Mouse (Mus musculus) olfactory bulb, adult 2 months (tissue): ENCODE results near the gene Sptbn1. TPM values are rescaled to one million over a fixed set of nuclear protein-coding genes. Genes with fewer than 3 reads are reported as not detected.
A peak's percentile ranks its signal among the peaks of the same experiment; 100 is the strongest.

ENCODE experiments used
- H3K27ac ChIP-seq: fragments of 200-500 bp; 2 replicates; pipeline ENCODE4 v1.5.1; 2012; ENCODE audit warnings: low read depth, low read length; ENCODE audit not compliant: insufficient read depth
- H3K4me1 ChIP-seq: fragments of 200-500 bp; 2 replicates; pipeline ENCODE4 v1.6.1; 2012; ENCODE audit warnings: low read length; ENCODE audit not compliant: control insufficient read depth, insufficient read depth
- H3K4me3 ChIP-seq: fragments of 200-500 bp; 2 replicates; pipeline ENCODE4 v1.5.1; 2012; ENCODE audit warnings: mild to moderate bottlenecking, low read depth, low read length, moderate library complexity; ENCODE audit not compliant: insufficient read depth
- CTCF ChIP-seq: fragments of 200-500 bp; IDR thresholded peaks from 2 replicates; pipeline ENCODE4 v1.5.1; 2012; ENCODE audit warnings: low read depth, mild to moderate bottlenecking, low read length, moderate library complexity; ENCODE audit not compliant: insufficient read depth
- POLR2A ChIP-seq: fragments of 200-500 bp; IDR thresholded peaks from 2 replicates; pipeline ENCODE4 v1.6.1; 2012; ENCODE audit warnings: mild to moderate bottlenecking, low read depth, low read length, moderate library complexity; ENCODE audit not compliant: insufficient read depth
- WGBS: fragments of 180-500 bp; shearing (Covaris S2); methylation state at CpG from one replicate; pipeline ENCODE4 v1.1.7; 2018; 5-methylcytosine and 5-hydroxymethylcytosine counted together
- polyA plus RNA-seq: library from polyadenylated mRNA; stranded (reverse); fragments of >200 nt; gene quantifications from 2 replicates; pipeline ENCODE4 v1.2.4, GENCODE M21; 2012; ENCODE audit warnings: low replicate concordance; ENCODE audit not compliant: missing spikeins, insufficient read depth, insufficient read length

Sptbn1 gene
- polyA plus RNA-seq, 1 experiment: 195 TPM

- no peak for TF ChIP-seq POLR2A
- no peak for TF ChIP-seq CTCF
- WGBS: 78% methylated on average over 4 of the region's 4 CpGs
- peaks cover 20% of the 10 kb centered on the region for H3K4me1 ChIP-seq
- no peak overlapping the region for H3K27ac ChIP-seq
- no peak overlapping the region for H3K4me3 ChIP-seq
Measured at GRCm38 (mm10) chr11:30159545-30160255, 108.3 kb downstream of the Sptbn1 start.

- Histone ChIP-seq H3K4me3 (no peak overlapping the region), H3K27ac (0 out of 2 replicates have a peak overlapping the region, but pooled peaks have one; percentile 35), H3K4me1 (peaks cover 20% of the 10 kb centered on the region)
- TF ChIP-seq CTCF (no peak), POLR2A (no peak)
- 55% methylated on average over 8 of the region's 8 CpGs for WGBS
Measured at GRCm38 (mm10) chr11:30158028-30158700, 109.8 kb downstream of the Sptbn1 start.

- Histone ChIP-seq H3K4me1 (peaks cover 13% of the 10 kb centered on the region), H3K27ac (no peak overlapping the region), H3K4me3 (no peak overlapping the region)
- no peak for TF ChIP-seq POLR2A
- no peak for TF ChIP-seq CTCF
- WGBS: 74% methylated on average over 2 of the region's 2 CpGs
Measured at GRCm38 (mm10) chr11:30155887-30156286, 112.1 kb downstream of the Sptbn1 start.

GRCm38 (mm10) chr11:30154980-30155379 is 113.0 kb downstream of the Sptbn1 start:
- TF ChIP-seq CTCF (no peak), POLR2A (no peak)

GRCm38 (mm10) chr11:30148888-30149287 is 119.1 kb downstream of the Sptbn1 start:
- WGBS: 54% methylated on average over 5 of the region's 5 CpGs
- TF ChIP-seq CTCF: no peak
- Histone ChIP-seq H3K4me1 (peaks cover 2% of the 10 kb centered on the region; the same call in 1 of the 2 replicates), H3K4me3 (no peak overlapping the region), H3K27ac (no peak overlapping the region)

More at GRCm38 (mm10) chr11:30154980-30155379, 113.0 kb downstream of the Sptbn1 start:
- Histone ChIP-seq H3K27ac (no peak overlapping the region), H3K4me1 (peaks cover 10% of the 10 kb centered on the region), H3K4me3 (no peak overlapping the region)
- 82% methylated on average over 2 of the region's 2 CpGs for WGBS

- H3K4me3 ChIP-seq: no peak overlapping the region
- TF ChIP-seq CTCF (no peak), POLR2A (no peak)
- peaks cover 2% of the 10 kb centered on the region; the same call in 1 of the 2 replicates for H3K4me1 ChIP-seq
- no peak overlapping the region for H3K27ac ChIP-seq
Measured at GRCm38 (mm10) chr11:30148378-30148777, 119.6 kb downstream of the Sptbn1 start.

GRCm38 (mm10) chr11:30147882-30148281 is 120.1 kb downstream of the Sptbn1 start:
- WGBS: 73% methylated on average over 1 of the region's 1 CpGs
- no peak overlapping the region for H3K27ac ChIP-seq
- H3K4me3 ChIP-seq: no peak overlapping the region
- peaks cover 2% of the 10 kb centered on the region; the same call in 1 of the 2 replicates for H3K4me1 ChIP-seq
- TF ChIP-seq POLR2A (no peak), CTCF (no peak)

GRCm38 (mm10) chr11:30143090-30143489 is 124.9 kb downstream of the Sptbn1 start:
- Histone ChIP-seq H3K4me1 (no peaks in the 10 kb centered on the region), H3K4me3 (no peak overlapping the region), H3K27ac (no peak overlapping the region)
- WGBS: 62% methylated on average over 6 of the region's 6 CpGs
- no peak for TF ChIP-seq CTCF
- TF ChIP-seq POLR2A: no peak

GRCm38 (mm10) chr11:30139165-30139826 is 128.7 kb downstream of the Sptbn1 start:
- no peak overlapping the region for H3K4me3 ChIP-seq
- peaks cover 5% of the 10 kb centered on the region; the same call in 1 of the 2 replicates for H3K4me1 ChIP-seq
- WGBS: 86% methylated on average over 17 of the region's 17 CpGs
- no peak overlapping the region for H3K27ac ChIP-seq
- TF ChIP-seq CTCF: no peak
- no peak for TF ChIP-seq POLR2A
